Mouse (Mus musculus) heart, embryonic 15.5 days (tissue): ENCODE measurements around the gene Camk2d. TPM values are rescaled to one million over a fixed set of nuclear protein-coding genes. Genes with fewer than 3 reads are reported as not detected.

Experiments
- ATAC-seq: fragments of 200-750 bp; cut with Nextera tagmentation; replicated peaks from 2 replicates; pipeline ENCODE4 v1.8.0; 2017; ENCODE audit warnings: low read depth, moderate TSS enrichment; ENCODE audit not compliant: insufficient number of reproducible peaks, insufficient read depth, low FRiP score
- H3K27ac ChIP-seq: fragments of 300-500 bp; sonication (generic); 2 replicates; pipeline ENCODE4 v1.5.1; 2015; ENCODE audit warnings: mild to moderate bottlenecking, inconsistent platforms
- H3K27me3 ChIP-seq: fragments of 300-500 bp; sonication (generic); 2 replicates; pipeline ENCODE4 v1.6.1; 2015; ENCODE audit warnings: inconsistent platforms
- H3K36me3 ChIP-seq: fragments of 300-500 bp; sonication (generic); 2 replicates; pipeline ENCODE4 v1.6.1; 2015; ENCODE audit warnings: mild to moderate bottlenecking, inconsistent platforms
- H3K4me1 ChIP-seq: fragments of 300-500 bp; sonication (generic); replicated peaks from 2 replicates; pipeline ENCODE4 v1.6.1; 2015; ENCODE audit warnings: inconsistent platforms
- H3K4me2 ChIP-seq: fragments of 300-500 bp; sonication (generic); 2 replicates; pipeline ENCODE4 v1.6.1; 2015; ENCODE audit warnings: inconsistent platforms, mild to moderate bottlenecking, moderate library complexity
- H3K4me3 ChIP-seq: fragments of 300-500 bp; sonication (generic); 2 replicates; pipeline ENCODE4 v1.5.1; 2015; ENCODE audit warnings: mild to moderate bottlenecking, inconsistent platforms
- H3K9ac ChIP-seq: fragments of 300-500 bp; sonication (generic); 2 replicates; pipeline ENCODE4 v1.6.1; 2015; ENCODE audit warnings: mild to moderate bottlenecking, inconsistent platforms
- H3K9me3 ChIP-seq: fragments of 300-500 bp; sonication (generic); replicated peaks from 2 replicates; pipeline ENCODE4 v1.6.1; 2016; ENCODE audit warnings: inconsistent platforms
- WGBS: fragments of 180-500 bp; shearing (Covaris S2); methylation state at CpG from one replicate; pipeline ENCODE4 v1.1.7; 2015; ENCODE audit warnings: mixed read lengths; 5-methylcytosine and 5-hydroxymethylcytosine counted together
- polyA plus RNA-seq: library from polyadenylated mRNA; unstranded; fragments of >200 nt; fragmentation: Nextera tagmentation; extraction: Ambion mirVana; gene quantifications from 2 replicates; pipeline ENCODE4 v1.2.1, GENCODE M21; 2015

Gene Camk2d
- polyA plus RNA-seq, 1 experiment from 2014 or later: 108 TPM

DNA sequence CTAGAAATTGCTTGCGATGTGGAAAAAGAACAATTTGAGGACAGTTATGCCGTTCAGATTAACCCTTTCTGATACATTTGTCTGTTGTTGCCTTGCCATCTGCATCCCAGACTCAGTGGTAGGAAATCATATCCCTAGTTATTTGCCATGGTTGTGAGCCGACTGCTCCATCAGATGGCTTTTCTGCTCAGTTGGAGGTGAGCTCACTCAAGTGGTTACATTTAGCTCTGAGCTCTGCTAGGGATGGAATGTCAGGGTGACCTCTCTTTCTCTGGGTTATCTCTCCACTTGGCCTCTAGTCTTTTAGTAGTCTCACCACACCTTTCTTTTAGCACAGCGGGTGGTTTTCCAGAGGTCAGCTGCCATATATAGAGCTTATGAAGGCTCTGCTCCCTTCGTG is 127.4 kb downstream of the Camk2d start:
- no peaks in the 10 kb centered on the region for H3K27me3 ChIP-seq
- WGBS: 44% methylated on average over 5 of the region's 5 CpGs
- ATAC-seq: peak; percentile 80
- no peaks in the 10 kb centered on the region for H3K9me3 ChIP-seq
- peaks cover 17% of the 10 kb centered on the region for H3K4me1 ChIP-seq
- peak overlapping the region; percentile 73 for H3K27ac ChIP-seq
- H3K4me2 ChIP-seq: peak overlapping the region; percentile 22; the same call in 1 of the 2 replicates
- no peaks in the 10 kb centered on the region for H3K36me3 ChIP-seq
- no peak overlapping the region for H3K9ac ChIP-seq
- no peak overlapping the region for H3K4me3 ChIP-seq

DNA sequence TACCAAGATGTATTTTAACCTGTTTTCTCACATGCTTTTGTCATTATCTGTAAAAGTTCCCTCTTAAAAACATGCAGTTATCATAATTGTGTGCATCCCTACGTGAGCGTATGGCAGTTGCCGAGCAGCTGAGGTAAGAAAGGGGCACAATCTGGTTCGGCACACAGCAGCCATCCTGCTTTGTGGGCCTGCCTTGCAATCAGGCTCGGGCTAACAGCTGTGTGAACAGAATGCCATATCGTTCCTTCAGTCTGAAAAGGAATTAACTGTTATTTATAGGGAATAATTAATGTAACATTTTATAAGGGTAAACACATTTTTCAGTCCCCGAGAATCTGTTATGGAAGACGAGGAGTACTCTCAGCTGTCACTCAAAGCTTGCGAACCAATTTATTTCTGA is 129.5 kb downstream of the Camk2d start:
- H3K4me2 ChIP-seq: no peak overlapping the region
- H3K9me3 ChIP-seq: no peaks in the 10 kb centered on the region
- no peaks in the 10 kb centered on the region for H3K36me3 ChIP-seq
- H3K4me3 ChIP-seq: no peak overlapping the region
- no peaks in the 10 kb centered on the region for H3K27me3 ChIP-seq
- H3K4me1 ChIP-seq: peaks cover 17% of the 10 kb centered on the region
- no peak overlapping the region for H3K9ac ChIP-seq
- ATAC-seq: no peak
- WGBS: 76% methylated on average over 9 of the region's 9 CpGs
- H3K27ac ChIP-seq: no peak overlapping the region

DNA sequence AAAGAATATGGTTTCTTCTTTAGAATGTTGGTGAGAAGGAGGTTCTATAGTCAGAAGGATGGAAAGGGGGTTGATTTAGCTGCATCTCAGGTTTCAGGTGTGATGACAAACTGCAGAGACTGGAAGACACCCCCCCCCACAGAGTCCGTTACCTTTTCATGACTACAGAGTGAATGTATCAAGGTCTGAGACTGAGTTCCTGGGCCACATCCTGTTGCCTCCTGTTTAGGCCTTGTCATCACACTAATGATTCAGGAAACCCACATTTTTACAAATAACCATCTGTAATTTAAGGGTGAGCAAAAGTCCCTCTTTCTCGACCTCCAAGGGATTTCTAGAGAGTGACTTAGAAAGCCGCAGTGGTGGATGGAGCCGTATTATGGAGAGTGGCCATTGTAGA is 131.3 kb downstream of the Camk2d start:
- Histone ChIP-seq H3K27me3 (no peaks in the 10 kb centered on the region), H3K36me3 (no peaks in the 10 kb centered on the region)
- WGBS: 94% methylated on average over 4 of the region's 4 CpGs

GRCm38 (mm10) chr3:126730411-126730810 is 134.3 kb downstream of the Camk2d start:
- Histone ChIP-seq H3K9me3 (no peaks in the 10 kb centered on the region), H3K36me3 (no peaks in the 10 kb centered on the region), H3K9ac (no peak overlapping the region), H3K27ac (no peak overlapping the region), H3K4me3 (no peak overlapping the region), H3K27me3 (no peaks in the 10 kb centered on the region), H3K4me2 (no peak overlapping the region), H3K4me1 (peaks cover 10% of the 10 kb centered on the region; the same call in 1 of the 2 replicates)
- no peak for ATAC-seq
- WGBS: 85% methylated on average over 5 of the region's 5 CpGs

More for the DNA sequence above, 131.3 kb downstream of the Camk2d start:
- Histone ChIP-seq H3K4me3 (no peak overlapping the region), H3K4me2 (no peak overlapping the region), H3K9ac (no peak overlapping the region), H3K27ac (no peak overlapping the region), H3K4me1 (peaks cover 17% of the 10 kb centered on the region), H3K9me3 (no peaks in the 10 kb centered on the region)
- ATAC-seq: no peak

GRCm38 (mm10) chr3:126732323-126732722 is 136.2 kb downstream of the Camk2d start:
- no peaks in the 10 kb centered on the region for H3K36me3 ChIP-seq
- H3K4me1 ChIP-seq: peaks cover 20% of the 10 kb centered on the region
- no peak overlapping the region for H3K27ac ChIP-seq
- H3K4me3 ChIP-seq: no peak overlapping the region
- no peaks in the 10 kb centered on the region for H3K9me3 ChIP-seq
- H3K9ac ChIP-seq: no peak overlapping the region
- no peaks in the 10 kb centered on the region for H3K27me3 ChIP-seq
- H3K4me2 ChIP-seq: no peak overlapping the region
- 77% methylated on average over 2 of the region's 2 CpGs for WGBS
- no peak for ATAC-seq

DNA sequence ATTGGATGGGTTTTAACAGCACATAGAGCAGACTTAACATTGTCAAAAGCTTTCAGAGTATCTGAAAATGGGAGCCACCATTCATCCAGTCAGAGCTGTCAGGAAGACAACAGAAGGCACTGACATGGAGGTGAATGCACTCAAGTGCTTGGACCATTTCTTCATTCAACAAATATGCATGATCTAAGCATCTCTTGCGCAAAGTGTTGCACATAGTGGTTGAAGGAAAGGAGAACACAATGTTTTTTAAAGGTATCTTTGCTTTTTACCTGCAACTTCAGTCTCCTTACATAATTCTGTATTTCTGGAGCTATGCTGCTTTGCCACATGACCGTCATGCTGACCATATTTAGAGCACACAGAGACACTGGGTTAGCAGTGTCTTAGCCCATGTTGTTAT is 138.4 kb downstream of the Camk2d start:
- H3K4me1 ChIP-seq: peaks cover 28% of the 10 kb centered on the region
- H3K4me2 ChIP-seq: no peak overlapping the region
- no peak overlapping the region for H3K9ac ChIP-seq
- WGBS: 87% methylated on average over 2 of the region's 2 CpGs
- H3K36me3 ChIP-seq: no peaks in the 10 kb centered on the region
- no peak for ATAC-seq
- no peak overlapping the region for H3K4me3 ChIP-seq
- H3K27ac ChIP-seq: peak overlapping the region; percentile 54; the same call in 1 of the 2 replicates
- H3K27me3 ChIP-seq: no peaks in the 10 kb centered on the region
- H3K9me3 ChIP-seq: no peaks in the 10 kb centered on the region

DNA sequence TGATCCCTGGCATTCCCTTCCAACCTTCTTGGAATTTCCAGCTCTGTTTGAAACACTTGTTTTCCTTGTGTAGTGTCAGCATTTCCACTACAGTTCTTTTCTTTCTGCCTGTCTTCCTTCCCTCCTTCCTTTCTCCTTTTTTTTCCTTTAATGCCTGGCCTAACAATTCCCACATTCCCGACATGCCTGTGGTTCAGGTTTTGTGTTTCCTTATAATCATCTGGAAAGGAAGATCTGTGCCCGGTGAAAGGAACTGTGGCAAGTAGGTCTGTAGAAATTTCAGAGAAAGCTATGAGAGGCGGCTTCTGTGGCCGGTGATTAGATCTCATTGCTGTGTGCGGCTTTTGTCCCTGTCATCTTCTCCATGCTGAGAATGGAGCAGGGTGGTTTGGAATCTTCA is 139.1 kb downstream of the Camk2d start:
- Histone ChIP-seq H3K4me3 (no peak overlapping the region), H3K27ac (peak overlapping the region; percentile 54), H3K4me1 (peaks cover 28% of the 10 kb centered on the region), H3K27me3 (no peaks in the 10 kb centered on the region), H3K36me3 (no peaks in the 10 kb centered on the region), H3K9me3 (no peaks in the 10 kb centered on the region), H3K4me2 (no peak overlapping the region), H3K9ac (no peak overlapping the region)
- WGBS: 62% methylated on average over 5 of the region's 5 CpGs
- no peak for ATAC-seq

DNA sequence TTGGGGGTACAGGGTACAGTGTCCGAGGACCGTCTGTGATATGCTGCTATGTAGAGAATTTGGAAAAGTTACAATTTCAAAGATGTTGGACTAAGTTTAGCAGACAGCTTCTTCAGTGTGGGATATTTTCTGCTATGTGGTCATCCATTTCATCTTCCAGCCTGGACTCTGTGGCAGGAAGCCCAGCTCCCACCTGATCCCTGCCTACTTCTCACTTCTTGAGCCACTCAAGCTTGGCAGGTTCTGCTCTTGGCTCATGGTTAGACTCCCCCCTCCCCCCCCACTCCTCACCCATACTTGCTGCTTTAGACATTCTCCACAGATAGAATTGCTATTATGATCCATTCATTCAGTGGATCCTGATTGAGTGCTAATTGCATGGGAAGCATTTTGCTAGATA is 141.0 kb downstream of the Camk2d start:
- no peak overlapping the region; the same call in 1 of the 2 replicates for H3K4me2 ChIP-seq
- peak; percentile 83 for ATAC-seq
- no peak overlapping the region for H3K4me3 ChIP-seq
- H3K9me3 ChIP-seq: no peaks in the 10 kb centered on the region
- no peak overlapping the region for H3K9ac ChIP-seq
- H3K4me1 ChIP-seq: peaks cover 34% of the 10 kb centered on the region
- H3K27ac ChIP-seq: peak overlapping the region; percentile 84
- no peaks in the 10 kb centered on the region for H3K36me3 ChIP-seq
- 31% methylated on average over 2 of the region's 2 CpGs for WGBS
- no peaks in the 10 kb centered on the region for H3K27me3 ChIP-seq

GRCm38 (mm10) chr3:126740146-126740545 is 144.0 kb downstream of the Camk2d start:
- H3K9me3 ChIP-seq: no peaks in the 10 kb centered on the region
- WGBS: 81% methylated on average over 1 of the region's 1 CpGs
- no peaks in the 10 kb centered on the region for H3K36me3 ChIP-seq
- H3K4me1 ChIP-seq: peaks cover 33% of the 10 kb centered on the region
- H3K4me2 ChIP-seq: no peak overlapping the region
- no peak overlapping the region; the same call in 1 of the 2 replicates for H3K27ac ChIP-seq
- ATAC-seq: no peak
- no peak overlapping the region for H3K4me3 ChIP-seq
- H3K9ac ChIP-seq: no peak overlapping the region
- no peaks in the 10 kb centered on the region for H3K27me3 ChIP-seq

GRCm38 (mm10) chr3:126744432-126745133 is 148.5 kb downstream of the Camk2d start:
- 55% methylated on average over 3 of the region's 3 CpGs for WGBS
- peaks cover 20% of the 10 kb centered on the region for H3K4me1 ChIP-seq
- ATAC-seq: no peak
- no peak overlapping the region for H3K4me2 ChIP-seq
- no peaks in the 10 kb centered on the region for H3K9me3 ChIP-seq
- H3K27me3 ChIP-seq: no peaks in the 10 kb centered on the region
- peak overlapping the region; percentile 83 for H3K27ac ChIP-seq
- H3K9ac ChIP-seq: no peak overlapping the region
- H3K36me3 ChIP-seq: no peaks in the 10 kb centered on the region
- H3K4me3 ChIP-seq: no peak overlapping the region

DNA sequence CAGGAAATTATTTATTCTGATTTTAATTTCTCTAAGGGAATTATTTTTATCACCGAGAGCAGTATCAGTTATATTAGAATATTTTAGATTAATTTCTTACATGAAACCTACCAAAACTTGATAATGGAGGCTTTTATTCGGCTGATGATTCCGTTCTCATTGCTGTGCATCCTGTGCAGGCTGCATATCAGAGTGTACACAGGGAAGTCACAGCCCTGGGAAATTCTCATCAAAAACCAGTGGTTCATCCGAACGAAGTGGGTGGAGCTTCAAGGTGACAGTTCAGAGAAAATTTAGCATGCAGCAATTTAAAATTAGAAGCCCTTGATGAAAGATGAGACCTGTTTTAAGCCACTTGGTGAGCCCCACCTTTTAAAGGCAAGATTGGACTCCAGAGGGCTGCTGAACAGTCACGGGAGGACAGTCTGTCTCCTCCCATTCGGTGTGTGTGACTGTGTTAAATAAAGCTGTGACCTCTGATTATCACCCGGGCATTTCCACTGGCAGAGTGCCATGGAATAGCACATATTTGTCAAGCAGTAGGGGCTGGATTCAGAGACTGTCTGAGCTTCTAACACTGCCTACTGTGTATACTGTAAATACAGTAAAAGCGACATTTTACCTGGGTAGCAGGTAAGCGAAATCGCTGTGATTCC is 150.2 kb downstream of the Camk2d start:
- Histone ChIP-seq H3K9me3 (no peaks in the 10 kb centered on the region), H3K27ac (peak overlapping the region; percentile 83), H3K27me3 (no peaks in the 10 kb centered on the region), H3K4me3 (no peak overlapping the region), H3K4me1 (peaks cover 14% of the 10 kb centered on the region), H3K9ac (no peak overlapping the region), H3K4me2 (peak overlapping the region; percentile 43), H3K36me3 (no peaks in the 10 kb centered on the region)
- ATAC-seq: peak; percentile 97
- 33% methylated on average over 11 of the region's 11 CpGs for whole genome bisulfite sequencing

- no peak overlapping the region for H3K4me2 ChIP-seq
- no peak for ATAC-seq
- no peaks in the 10 kb centered on the region for H3K9me3 ChIP-seq
- H3K4me1 ChIP-seq: peaks cover 21% of the 10 kb centered on the region
- 0 out of 2 replicates have a peak overlapping the region, but pooled peaks have one; percentile 50 for H3K27ac ChIP-seq
- H3K36me3 ChIP-seq: no peaks in the 10 kb centered on the region
- no peak overlapping the region for H3K4me3 ChIP-seq
- H3K9ac ChIP-seq: no peak overlapping the region
- WGBS: 71% methylated on average over 3 of the region's 3 CpGs
- no peaks in the 10 kb centered on the region for H3K27me3 ChIP-seq
These were observed 151.5 kb downstream of the Camk2d start for GRCm38 (mm10) chr3:126747628-126748027.
